Mouse (Mus musculus) ovary, postnatal 36 days (tissue): ENCODE data around the gene Anp32b.

Source experiments
- DNase-seq: peaks from one replicate; pipeline ENCODE4 v3.0.0; 2022; ENCODE audit warnings: low spot score, mixed read lengths

Gene Anp32b

DNA sequence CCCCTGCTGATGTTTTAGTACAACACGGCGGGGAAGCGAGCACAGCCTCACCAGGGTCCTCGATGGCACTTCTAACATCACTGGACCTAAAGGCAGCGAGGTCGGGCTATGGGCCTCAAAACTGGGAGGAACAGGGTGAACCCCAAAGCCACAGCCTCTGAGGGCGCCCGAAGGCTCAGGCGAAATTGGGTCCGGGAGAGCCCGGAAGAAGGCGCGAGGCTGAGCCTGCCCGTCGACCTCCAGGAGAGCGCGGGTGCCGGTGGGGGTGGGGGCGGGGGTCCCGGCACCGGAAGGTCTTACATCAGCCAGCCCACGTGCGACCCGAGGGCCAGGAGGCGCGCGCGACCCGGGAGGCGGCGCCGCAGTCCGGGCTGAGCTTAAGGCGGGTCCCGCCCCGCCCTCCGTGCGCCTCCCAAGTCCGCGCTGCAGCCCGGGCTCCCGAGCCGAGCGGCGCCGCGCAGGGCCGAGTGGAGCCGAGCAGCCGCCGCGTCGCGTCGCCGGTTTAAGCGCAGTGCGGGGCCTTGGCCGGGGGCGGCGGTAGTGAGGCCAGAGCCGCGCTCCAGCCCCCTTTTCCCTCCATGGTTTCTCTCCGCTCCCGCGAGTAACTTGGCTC, at the start of gene Anp32b:
Gene Anp32b (plus strand): TSS at position 384 of the 613 bp plus-strand sequence.
- DNase-seq: peak; percentile 95

DNA sequence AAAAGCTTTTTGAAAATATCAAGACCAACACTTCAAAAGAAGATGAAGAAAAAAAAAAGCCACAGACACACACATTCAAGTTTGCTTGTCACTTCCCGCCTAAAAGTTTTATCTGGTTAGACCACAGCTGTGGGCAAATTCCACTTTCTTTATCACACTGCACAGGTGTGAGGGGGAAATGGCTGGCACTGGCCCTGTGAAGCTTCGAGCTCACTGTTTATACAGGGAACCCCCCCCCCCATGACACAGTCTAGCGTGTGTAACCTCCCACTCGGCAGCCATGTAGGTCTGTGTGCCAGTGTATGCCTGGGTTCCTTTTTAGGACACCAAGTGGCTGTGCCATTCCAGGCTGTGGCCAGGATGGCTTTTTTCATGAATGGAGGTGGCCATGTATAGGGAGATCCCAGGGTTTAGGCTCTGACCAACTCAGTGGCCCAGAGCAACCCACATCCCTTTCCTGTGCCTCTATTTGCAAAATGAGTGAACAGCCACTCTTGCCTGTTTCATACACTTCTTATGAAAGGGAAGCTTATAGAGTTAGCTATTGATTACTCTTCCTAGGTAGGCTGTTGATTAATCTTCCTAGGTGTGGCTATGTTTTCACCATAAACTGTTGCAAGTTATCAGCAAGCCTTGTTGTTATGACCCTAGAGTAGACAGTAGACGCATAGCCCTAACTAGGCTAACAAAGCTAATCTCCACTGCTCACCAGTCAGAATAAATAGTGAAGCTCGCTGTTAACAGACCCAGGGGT, 46.5 kb upstream of the Anp32b start:
- DNase-seq: no peak

- DNase-seq: no peak
Measured at GRCm38 (mm10) chr4:46406966-46407703, 43.6 kb upstream of the Anp32b start.

DNA sequence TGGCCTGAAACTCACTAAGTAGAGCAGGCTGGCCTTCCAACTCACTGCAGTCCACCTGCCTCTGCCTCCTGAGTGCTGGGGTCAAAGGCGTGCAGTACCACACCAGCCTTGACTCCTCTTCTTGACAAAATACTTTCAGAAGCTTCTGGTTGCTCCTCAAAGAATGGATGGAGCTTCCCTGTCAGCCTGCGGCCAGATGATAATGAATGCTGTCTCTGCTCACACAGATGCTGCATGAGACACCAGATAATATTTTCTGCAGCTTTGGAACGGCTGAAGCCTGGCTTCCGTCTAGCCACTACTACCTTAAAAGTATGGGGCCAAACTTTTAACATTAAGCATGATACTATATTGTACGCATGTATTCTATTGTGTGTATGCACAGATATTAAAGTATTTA, 40.0 kb upstream of the Anp32b start:
- no peak for DNase-seq

- DNase-seq: no peak
Measured at GRCm38 (mm10) chr4:46411489-46411888, 39.2 kb upstream of the Anp32b start.

DNA sequence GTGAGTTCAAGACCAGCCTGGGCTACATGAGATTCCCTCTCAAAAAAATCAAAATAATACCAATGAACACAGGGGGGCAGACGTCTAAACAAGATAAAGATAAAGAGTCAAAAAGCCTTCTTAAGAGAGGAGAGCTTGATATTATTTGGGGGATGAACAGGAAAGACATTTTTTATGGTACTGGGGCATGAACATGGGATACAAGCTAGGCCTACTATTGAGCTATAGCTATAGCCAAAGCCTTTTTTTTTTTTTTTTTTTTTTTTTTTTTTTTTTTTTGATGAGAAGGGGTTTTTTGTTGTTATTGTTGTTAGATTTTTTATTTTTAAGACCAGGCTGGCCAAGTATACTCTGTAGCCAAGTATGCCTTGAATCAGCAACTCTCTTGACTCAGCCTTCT, 38.6 kb upstream of the Anp32b start:
- DNase-seq: no peak

GRCm38 (mm10) chr4:46413406-46413805, 37.3 kb upstream of the Anp32b start, which contains the start of gene Hemgn:
Gene Hemgn (minus strand): TSS chr4:46413506.
- DNase-seq: no peak

- peak; percentile 13 for DNase-seq
Measured at GRCm38 (mm10) chr4:46417491-46417890, 33.2 kb upstream of the Anp32b start.

- no peak for DNase-seq
Measured at GRCm38 (mm10) chr4:46418851-46419250, 31.9 kb upstream of the Anp32b start.

DNA sequence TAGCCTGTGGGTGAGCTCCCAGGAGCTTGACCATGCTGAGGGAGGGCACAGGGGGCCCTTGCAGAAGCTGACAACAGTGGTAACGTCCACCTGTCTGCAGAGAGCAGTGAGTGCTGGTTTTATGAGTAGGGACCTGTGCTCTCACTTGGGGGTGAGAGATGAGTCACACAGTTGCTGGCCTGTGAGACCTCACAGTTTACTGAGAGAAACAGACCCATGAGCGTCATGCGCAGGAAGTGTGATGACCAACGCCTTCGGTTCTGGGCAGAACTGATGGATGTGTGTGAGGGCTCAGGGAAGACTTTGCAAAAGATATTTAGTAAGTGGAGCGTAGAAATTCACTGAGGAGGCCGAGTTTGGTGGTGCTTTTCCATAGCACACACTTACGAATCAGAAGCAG, 28.1 kb upstream of the Anp32b start:
- no peak for DNase-seq

- no peak for DNase-seq
Measured at GRCm38 (mm10) chr4:46428903-46429499, 21.7 kb upstream of the Anp32b start.

DNA sequence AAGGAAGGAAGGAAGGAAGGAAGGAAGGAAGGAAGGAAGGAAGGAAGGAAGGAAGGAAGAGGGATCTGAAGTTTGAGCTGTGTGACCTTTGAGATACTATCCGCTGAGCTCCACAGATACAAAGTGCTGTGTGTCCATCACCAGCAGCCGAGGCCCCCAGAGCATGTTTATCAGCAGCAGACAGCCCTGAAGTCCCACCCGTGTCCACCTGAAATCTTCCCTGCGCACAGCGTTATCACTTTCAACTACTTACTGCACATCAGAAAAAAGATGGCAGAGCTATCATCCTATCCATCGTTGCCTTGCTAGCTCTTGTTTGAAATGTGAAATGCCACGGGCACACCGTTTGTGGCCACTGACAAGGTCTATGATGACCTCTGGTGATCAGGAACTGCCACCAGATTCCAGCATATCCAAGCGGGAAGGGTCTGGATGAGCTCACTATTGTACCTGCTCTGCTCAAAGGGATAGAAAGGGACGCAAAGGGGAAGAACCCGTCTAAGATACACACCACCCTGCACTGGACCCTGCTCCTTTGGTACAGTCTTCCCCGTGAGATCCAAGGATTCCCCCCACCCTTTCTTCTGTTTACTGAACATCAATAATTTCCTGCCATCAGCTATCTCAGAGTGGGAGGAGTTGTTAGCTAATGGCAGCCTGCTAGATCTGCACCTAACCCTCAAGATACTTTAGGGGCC, 18.2 kb upstream of the Anp32b start:
- DNase-seq: no peak

DNA sequence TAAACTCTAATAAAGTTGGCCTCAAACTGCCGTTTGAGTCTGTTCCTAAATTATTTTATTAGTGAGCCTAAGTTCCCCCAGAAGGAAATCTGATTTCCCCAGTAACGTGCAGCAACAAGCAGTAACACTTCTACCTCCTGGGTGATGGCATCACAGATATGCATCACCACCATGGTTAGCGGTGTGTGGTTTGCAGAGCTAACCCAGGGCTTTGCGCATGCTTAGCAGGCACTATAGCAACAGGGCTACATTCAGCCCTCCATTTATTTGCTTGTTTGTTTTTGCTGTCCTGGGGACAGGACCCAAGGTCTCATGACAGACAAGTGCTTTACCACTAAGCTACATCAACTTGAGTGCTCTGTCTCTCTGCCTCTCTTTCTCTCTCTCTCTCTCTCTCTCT, 8.2 kb upstream of the Anp32b start:
- DNase-seq: no peak

DNA sequence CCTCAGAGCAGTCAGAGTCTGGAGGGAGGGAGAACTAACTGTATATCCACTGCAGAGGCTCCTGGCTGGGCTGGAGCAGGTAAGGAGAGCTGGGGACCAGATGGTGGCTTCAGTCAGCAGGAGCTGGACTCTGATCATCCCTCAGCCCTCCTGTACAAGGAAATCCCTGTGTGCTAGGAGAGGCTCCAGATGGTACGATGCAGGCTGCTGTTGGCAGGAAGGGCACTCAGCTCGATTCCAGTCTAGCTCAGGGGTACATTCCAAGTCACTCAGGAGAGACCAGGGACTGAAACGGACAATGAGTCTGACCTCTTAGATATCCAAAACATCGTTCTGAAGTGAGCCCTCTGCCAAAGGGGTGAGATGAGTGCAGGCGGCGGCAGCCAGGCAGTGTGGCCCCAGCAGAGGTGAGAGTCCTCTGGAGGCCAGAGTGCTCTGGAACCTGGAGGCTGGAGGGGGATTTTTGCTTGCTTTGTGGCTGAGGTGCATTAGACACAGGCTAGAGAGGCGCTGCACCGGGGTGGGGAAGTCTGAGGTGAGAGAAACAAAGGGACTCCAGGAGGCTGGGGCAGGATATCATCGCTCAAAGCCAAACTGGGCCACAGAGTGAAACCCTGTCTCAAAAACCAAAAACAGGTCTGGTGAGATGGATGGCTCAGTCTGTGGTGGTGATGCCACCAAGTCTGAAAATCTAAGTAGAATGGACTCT, 5.3 kb upstream of the Anp32b start:
- DNase-seq: no peak

- DNase-seq: no peak
Measured at GRCm38 (mm10) chr4:46447461-46447860, 3.2 kb upstream of the Anp32b start.

- DNase-seq: no peak
Measured at GRCm38 (mm10) chr4:46448886-46449285, 1.8 kb upstream of the Anp32b start.

- no peak for DNase-seq
Measured at GRCm38 (mm10) chr4:46450020-46450518, 633 bp upstream of the Anp32b start.

GRCm38 (mm10) chr4:46451240-46451757, 597 bp downstream of the Anp32b start:
- DNase-seq: peak; percentile 79

- peak; percentile 77 for DNase-seq
Measured at GRCm38 (mm10) chr4:46451758-46452480, 1.2 kb downstream of the Anp32b start.

- DNase-seq: peak; percentile 65
Measured at GRCm38 (mm10) chr4:46452481-46452850, 1.8 kb downstream of the Anp32b start.
